Mouse (Mus musculus) CH12.LX (cell line): Measurements from ENCODE around the gene Slc9b2. TPM values are rescaled to one million over a fixed set of nuclear protein-coding genes. Genes with fewer than 3 reads are reported as not detected.

Experiments used
- DNase-seq: peaks from one replicate; pipeline ENCODE4 v3.0.0-alpha.2; 2013; ENCODE audit errors: extremely low read depth
- H3K27ac ChIP-seq: 2 replicates; pipeline ENCODE4 v1.5.1; 2012; ENCODE audit warnings: low read depth, mild to moderate bottlenecking, control low read depth, moderate library complexity; ENCODE audit not compliant: insufficient read depth
- H3K27me3 ChIP-seq: replicated peaks from 2 replicates; pipeline ENCODE3; 2012; ENCODE audit warnings: inconsistent platforms
- H3K36me3 ChIP-seq, 2 experiments: replicated peaks in 1 of 2; 2 replicates each; pipeline versions ENCODE3 to v1.6.1; 2012; ENCODE audit warnings: inconsistent platforms in 1 of 2, low read length in 1 of 2, mild to moderate bottlenecking in 1 of 2, mixed read lengths in 1 of 2, moderate library complexity in 1 of 2; ENCODE audit not compliant: control insufficient read depth in 1 of 2, insufficient read depth in 1 of 2
- H3K4me1 ChIP-seq, 2 experiments: 2 replicates each; pipeline ENCODE4 v1.6.1; 2012; ENCODE audit warnings: inconsistent platforms in 1 of 2, moderate library complexity in 1 of 2; ENCODE audit not compliant: insufficient read depth in 2 of 2, control insufficient read depth in 1 of 2
- H3K4me2 ChIP-seq: 2 replicates; pipeline ENCODE4 v1.6.1; 2012; ENCODE audit warnings: low read depth, mild to moderate bottlenecking, control low read depth; ENCODE audit not compliant: poor library complexity, insufficient read depth, severe bottlenecking
- H3K4me3 ChIP-seq, 3 experiments: fragments of 150-350 bp in 1 of 3; sonication (generic) in 1 of 3; replicated peaks in 1 of 3; 2 replicates each; pipeline versions ENCODE3 to v1.5.1; 2011 to 2012; ENCODE audit warnings: low read depth in 2 of 3, low read length in 2 of 3, mild to moderate bottlenecking in 2 of 3, moderate library complexity in 2 of 3, control low read depth in 1 of 3, improper control_type of control experiment in 1 of 3, inconsistent platforms in 1 of 3, mixed read lengths in 1 of 3; ENCODE audit not compliant: poor library complexity in 1 of 3
- H3K79me2 ChIP-seq: replicated peaks from 2 replicates; pipeline ENCODE4 v1.6.1; 2012; ENCODE audit warnings: mild to moderate bottlenecking, moderate library complexity; ENCODE audit not compliant: control insufficient read depth, poor library complexity, insufficient read depth, severe bottlenecking; ENCODE audit errors: extremely low read depth
- H3K9ac ChIP-seq: 2 replicates; pipeline ENCODE4 v1.6.1; 2012; ENCODE audit warnings: low read depth, mild to moderate bottlenecking, control low read depth, moderate library complexity; ENCODE audit not compliant: insufficient read depth
- H3K9me3 ChIP-seq: replicated peaks from 2 replicates; pipeline ENCODE3; 2012; ENCODE audit warnings: low read length, inconsistent platforms, mixed read lengths
- BHLHE40 ChIP-seq: IDR thresholded peaks from 2 replicates; pipeline ENCODE4 v1.6.1; 2011; ENCODE audit warnings: mild to moderate bottlenecking, low read depth, low read length, improper control_type of control experiment
- CHD1 ChIP-seq: IDR thresholded peaks from 2 replicates; pipeline ENCODE4 v1.6.1; 2012; ENCODE audit warnings: low read depth, low read length, improper control_type of control experiment, inconsistent platforms
- E2F4 ChIP-seq: IDR thresholded peaks from 2 replicates; pipeline ENCODE4 v1.6.1; 2011; ENCODE audit warnings: low read depth, low read length, improper control_type of control experiment; ENCODE audit not compliant: insufficient replicate concordance
- EP300 ChIP-seq: IDR thresholded peaks from 2 replicates; pipeline ENCODE4 v1.6.1; 2011; ENCODE audit warnings: low read length, improper control_type of control experiment
- ETS1 ChIP-seq: conservative IDR thresholded peaks from 2 replicates; pipeline ENCODE4 v1.6.1; 2012; ENCODE audit warnings: low read depth, mild to moderate bottlenecking, inconsistent platforms, low read length, improper control_type of control experiment, moderate library complexity
- GABPA ChIP-seq: IDR thresholded peaks from 2 replicates; pipeline ENCODE4 v1.6.1; 2012; ENCODE audit warnings: low read depth, low read length, improper control_type of control experiment, inconsistent platforms; ENCODE audit not compliant: insufficient replicate concordance
- HCFC1 ChIP-seq: IDR thresholded peaks from 2 replicates; pipeline ENCODE4 v1.6.1; 2012; ENCODE audit warnings: low read depth, mild to moderate bottlenecking, inconsistent platforms, low read length, improper control_type of control experiment
- IRF4 ChIP-seq: IDR thresholded peaks from 2 replicates; pipeline ENCODE4 v1.6.1; 2014; ENCODE audit warnings: low read depth, mild to moderate bottlenecking, inconsistent platforms, low read length, improper control_type of control experiment
- JUND ChIP-seq: conservative IDR thresholded peaks from 2 replicates; pipeline ENCODE4 v1.6.1; 2011; ENCODE audit warnings: low read depth, low read length, improper control_type of control experiment
- KAT2A ChIP-seq: IDR thresholded peaks from 2 replicates; pipeline ENCODE4 v1.6.1; 2012; ENCODE audit warnings: low read length, improper control_type of control experiment, inconsistent platforms; ENCODE audit not compliant: insufficient replicate concordance
- MAFK ChIP-seq: IDR thresholded peaks from 2 replicates; pipeline ENCODE4 v1.6.1; 2011; ENCODE audit warnings: low read length, improper control_type of control experiment; ENCODE audit not compliant: insufficient replicate concordance
- MAZ ChIP-seq: IDR thresholded peaks from 2 replicates; pipeline ENCODE4 v1.6.1; 2012; ENCODE audit warnings: low read depth, mild to moderate bottlenecking, inconsistent platforms, low read length, improper control_type of control experiment, moderate library complexity
- MEF2A ChIP-seq: IDR thresholded peaks from 2 replicates; pipeline ENCODE4 v1.6.1; 2014; ENCODE audit warnings: low read depth, mild to moderate bottlenecking, inconsistent platforms, low read length, improper control_type of control experiment, borderline replicate concordance
- MXI1 ChIP-seq: IDR thresholded peaks from 2 replicates; pipeline ENCODE4 v1.6.1; 2011; ENCODE audit warnings: mild to moderate bottlenecking, low read depth, low read length, improper control_type of control experiment
- MYC ChIP-seq: IDR thresholded peaks from 2 replicates; pipeline ENCODE4 v1.6.1; 2011; ENCODE audit warnings: low read depth, mild to moderate bottlenecking, improper control_type of control experiment, low read length
- NELFE ChIP-seq: IDR thresholded peaks from 2 replicates; pipeline ENCODE4 v1.6.1; 2011; ENCODE audit warnings: low read depth, low read length, improper control_type of control experiment
- NRF1 ChIP-seq: IDR thresholded peaks from 2 replicates; pipeline ENCODE4 v1.6.1; 2014; ENCODE audit warnings: low read depth, mild to moderate bottlenecking, inconsistent platforms, low read length, improper control_type of control experiment, moderate library complexity
- PAX5 ChIP-seq: IDR thresholded peaks from 2 replicates; pipeline ENCODE4 v1.6.1; 2012; ENCODE audit warnings: low read length, inconsistent platforms, mixed read lengths
- POLR2A ChIP-seq: IDR thresholded peaks from 2 replicates; pipeline ENCODE4 v1.6.1; 2011; ENCODE audit warnings: low read depth, mild to moderate bottlenecking, improper control_type of control experiment, low read length
- POLR2AphosphoS2 ChIP-seq: IDR thresholded peaks from 2 replicates; pipeline ENCODE4 v1.6.1; 2011; ENCODE audit warnings: low read depth, low read length, improper control_type of control experiment
- RAD21 ChIP-seq: IDR thresholded peaks from 2 replicates; pipeline ENCODE4 v1.6.1; 2011; ENCODE audit warnings: low read depth, mild to moderate bottlenecking, low read length, improper control_type of control experiment, moderate library complexity
- RCOR1 ChIP-seq: conservative IDR thresholded peaks from 2 replicates; pipeline ENCODE4 v1.6.1; 2012; ENCODE audit warnings: low read depth, mild to moderate bottlenecking, inconsistent platforms, low read length, improper control_type of control experiment
- SIN3A ChIP-seq: IDR thresholded peaks from 2 replicates; pipeline ENCODE4 v1.6.1; 2012; ENCODE audit warnings: low read length, improper control_type of control experiment, inconsistent platforms
- SMC3 ChIP-seq: IDR thresholded peaks from 2 replicates; pipeline ENCODE4 v1.6.1; 2011; ENCODE audit warnings: low read depth, low read length, improper control_type of control experiment
- TBP ChIP-seq: conservative IDR thresholded peaks from 2 replicates; pipeline ENCODE4 v1.6.1; 2011; ENCODE audit warnings: low read depth, low read length, improper control_type of control experiment
- TCF12 ChIP-seq: IDR thresholded peaks from 2 replicates; pipeline ENCODE4 v1.6.1; 2014; ENCODE audit warnings: low read depth, mild to moderate bottlenecking, inconsistent platforms, low read length, improper control_type of control experiment
- UBTF ChIP-seq: IDR thresholded peaks from 2 replicates; pipeline ENCODE4 v1.6.1; 2012; ENCODE audit warnings: low read depth, mild to moderate bottlenecking, inconsistent platforms, low read length, improper control_type of control experiment, moderate library complexity
- USF1 ChIP-seq: IDR thresholded peaks from 2 replicates; pipeline ENCODE4 v1.6.1; 2014; ENCODE audit warnings: low read depth, mild to moderate bottlenecking, inconsistent platforms, low read length, improper control_type of control experiment
- ZKSCAN1 ChIP-seq: IDR thresholded peaks from 2 replicates; pipeline ENCODE4 v1.6.1; 2012; ENCODE audit warnings: low read depth, inconsistent platforms, low read length, improper control_type of control experiment, borderline replicate concordance
- ZMIZ1 ChIP-seq: IDR thresholded peaks from 2 replicates; pipeline ENCODE4 v1.6.1; 2012; ENCODE audit warnings: low read depth, mild to moderate bottlenecking, inconsistent platforms, low read length, improper control_type of control experiment
- ZNF384 ChIP-seq: IDR thresholded peaks from 2 replicates; pipeline ENCODE4 v1.6.1; 2012; ENCODE audit warnings: low read depth, low read length, improper control_type of control experiment, inconsistent platforms
- dilution Hi-C: fragments of 300-500 bp; cut with MboI; formaldehyde crosslinking; loops from 2 replicates; pipeline ENCODE4 v1.14.3; 2020; ENCODE audit warnings: low sequenced_read_pairs; ENCODE audit not compliant: extremely low pct_unique_long_range_greater_than_20kb, extremely low pct_ligation_motif_present
- in situ Hi-C: fragments of 300-500 bp; cut with MboI; formaldehyde crosslinking; loops from 3 replicates; pipeline ENCODE4 v1.14.3; 2019; ENCODE audit warnings: low sequenced_read_pairs, low pct_ligation_motif_present, low pct_unique_long_range_greater_than_20kb, mixed read lengths
- polyA plus RNA-seq: library from polyadenylated mRNA; unstranded; fragments of >175 nt; gene quantifications from 2 replicates; pipeline ENCODE4 v1.2.1, GENCODE M21; 2012; ENCODE audit warnings: low read depth; ENCODE audit not compliant: insufficient read length
- total RNA-seq, 2 experiments: library from RNA; depleted of rRNA; stranded (reverse); fragments of 300-350 nt in 1 of 2; fragments of >200 nt in 1 of 2; gene quantifications; 2 replicates each; pipeline ENCODE4 v1.2.3; 2012 to 2014

Slc9b2 gene
- total and polyA plus RNA-seq, 3 experiments: 1.4 to 4.2 (median 2.8) TPM

GRCm38 (mm10) chr3:135288138-135288750 lies 19.3 kb upstream of the Slc9b2 start:
- no peak overlapping the region for H3K4me3 ChIP-seq
- no peaks in the 10 kb centered on the region for H3K9me3 ChIP-seq
- H3K36me3 ChIP-seq: no peaks in the 10 kb centered on the region
- no peaks in the 10 kb centered on the region for H3K27me3 ChIP-seq
- in situ Hi-C loops (no loop called here), dilution Hi-C loops (no loop called here)
- H3K4me2 ChIP-seq: no peak overlapping the region
- H3K27ac ChIP-seq: no peak overlapping the region
- H3K9ac ChIP-seq: no peak overlapping the region
- no peak for DNase-seq
- TF ChIP-seq PAX5 (no peak), ZNF384 (no peak), EP300 (no peak), IRF4 (no peak), E2F4 (no peak), BHLHE40 (no peak), TBP (no peak), USF1 (no peak), SIN3A (no peak), ZMIZ1 (no peak), POLR2A (no peak), ZKSCAN1 (no peak), CHD1 (no peak), GABPA (no peak), MEF2A (no peak), NRF1 (no peak), MAFK (no peak), NELFE (no peak)
- no peaks in the 10 kb centered on the region for H3K79me2 ChIP-seq
- H3K4me1 ChIP-seq: peaks cover 0 to 2% of the 10 kb centered on the region in 2 experiments; a peak in 1 of 4 replicates

- TF ChIP-seq HCFC1: no peak
- no peak for TF ChIP-seq MAZ
- TF ChIP-seq UBTF: no peak
- TF ChIP-seq SMC3: no peak
- TF ChIP-seq RCOR1: no peak
- no peak for TF ChIP-seq ZKSCAN1
- TF ChIP-seq TCF12: no peak
- no peak for TF ChIP-seq MYC
- TF ChIP-seq POLR2AphosphoS2: no peak
- TF ChIP-seq ZNF384: no peak
- TF ChIP-seq POLR2A: no peak
- no peak for TF ChIP-seq KAT2A
- no peak for TF ChIP-seq RAD21
- TF ChIP-seq MXI1: no peak
- no peak for TF ChIP-seq NELFE
- no peak for TF ChIP-seq TBP
- no peak for TF ChIP-seq JUND
- no peak for TF ChIP-seq ETS1
- TF ChIP-seq MEF2A: no peak
- no peak for TF ChIP-seq ZMIZ1
- Histone ChIP-seq H3K27ac (no peak overlapping the region), H3K4me2 (no peak overlapping the region), H3K4me3 (no peak overlapping the region), H3K9ac (no peak overlapping the region), H3K79me2 (no peaks in the 10 kb centered on the region), H3K4me1 (peaks cover 0 to 2% of the 10 kb centered on the region in 2 experiments; a peak in 1 of 4 replicates), H3K36me3 (no peaks in the 10 kb centered on the region), H3K27me3 (no peaks in the 10 kb centered on the region), H3K9me3 (no peaks in the 10 kb centered on the region)
- no peak for DNase-seq
- dilution Hi-C loops: no loop called here
- in situ Hi-C loops: no loop called here
These were observed 18.4 kb upstream of the Slc9b2 start for GRCm38 (mm10) chr3:135289148-135289547.
